Mouse (Mus musculus) small intestine, adult 2 months (tissue): ENCODE results near the gene Msmb.

Experiments
- CTCF ChIP-seq: fragments of 200-500 bp; IDR thresholded peaks from 2 replicates; pipeline ENCODE4 v1.5.1; 2012; ENCODE audit warnings: low read depth, mild to moderate bottlenecking, control low read depth, inconsistent platforms, low read length, moderate library complexity, mixed read lengths; ENCODE audit not compliant: insufficient replicate concordance, insufficient read length; ENCODE audit errors: extremely low read depth
- POLR2A ChIP-seq: fragments of 200-500 bp; IDR thresholded peaks from 2 replicates; pipeline ENCODE4 v1.6.1; 2012; ENCODE audit warnings: low read depth, mild to moderate bottlenecking, control low read depth, inconsistent platforms, low read length, moderate library complexity

DNA sequence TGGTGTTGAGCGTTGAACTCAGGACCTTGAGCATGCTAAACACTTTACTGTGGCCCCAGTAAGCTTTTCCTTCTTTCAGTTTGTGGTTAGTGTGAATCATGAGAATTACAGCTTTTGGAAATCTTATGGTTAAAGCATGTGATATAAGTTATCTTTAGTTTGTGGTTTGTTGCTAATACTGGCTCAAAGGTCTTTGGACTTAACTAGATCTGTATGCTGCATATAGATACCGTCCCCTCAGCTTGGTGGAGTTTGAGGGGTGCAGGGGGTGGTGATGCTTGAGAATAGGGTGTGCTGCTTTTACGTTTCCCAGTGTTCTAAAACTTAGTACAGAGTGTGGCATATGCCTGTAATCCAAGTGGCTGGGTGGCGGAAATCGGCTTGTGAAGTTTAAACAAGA is 25.5 kb downstream of the Msmb start:
- TF ChIP-seq POLR2A: no peak
- TF ChIP-seq CTCF: no peak
